Mouse (Mus musculus) liver, embryonic 14.5 days (tissue): ENCODE measurements around the gene Tmco1. TPM values are rescaled to one million over a fixed set of nuclear protein-coding genes. Genes with fewer than 3 reads are reported as not detected.

Source experiments
- ATAC-seq: fragments of 200-750 bp; cut with Nextera tagmentation; 2 replicates; pipeline ENCODE4 v1.8.0; 2017; ENCODE audit warnings: moderate number of reproducible peaks, mild to moderate bottlenecking, moderate library complexity; ENCODE audit not compliant: insufficient read depth
- DNase-seq, 3 experiments: peaks; one replicate each; pipeline ENCODE4 v3.0.0-alpha.2; 2012 to 2013; ENCODE audit warnings: low read depth in 3 of 3, low spot score in 3 of 3
- H3K27ac ChIP-seq: fragments of 300-500 bp; sonication (generic); 2 replicates; pipeline ENCODE4 v1.5.1; 2014; ENCODE audit warnings: moderate library complexity, mild to moderate bottlenecking, control low read depth, inconsistent platforms
- H3K27me3 ChIP-seq: fragments of 300-500 bp; sonication (generic); 2 replicates; pipeline ENCODE4 v1.6.1; 2014; ENCODE audit warnings: mild to moderate bottlenecking, low read length, moderate library complexity; ENCODE audit not compliant: control insufficient read depth, insufficient read depth
- H3K36me3 ChIP-seq: fragments of 300-500 bp; sonication (generic); replicated peaks from 2 replicates; pipeline ENCODE4 v1.6.1; 2014; ENCODE audit warnings: low read depth; ENCODE audit not compliant: control insufficient read depth, insufficient read depth
- H3K4me1 ChIP-seq, 2 experiments: fragments of 200-500 bp in 1 of 2; fragments of 300-500 bp in 1 of 2; sonication (generic) in 1 of 2; replicated peaks; 2 replicates each; pipeline ENCODE4 v1.6.1; 2012 to 2014; ENCODE audit warnings: antibody characterized with exemption in 1 of 2, inconsistent platforms in 1 of 2, low read length in 1 of 2; ENCODE audit not compliant: control insufficient read depth in 2 of 2, insufficient read depth in 2 of 2
- H3K4me2 ChIP-seq: fragments of 300-500 bp; sonication (generic); 2 replicates; pipeline ENCODE4 v1.6.1; 2014; ENCODE audit warnings: low read depth, mild to moderate bottlenecking, control low read depth, moderate library complexity
- H3K4me3 ChIP-seq, 2 experiments: fragments of 200-500 bp in 1 of 2; fragments of 300-500 bp in 1 of 2; sonication (generic) in 1 of 2; 2 replicates each; pipeline ENCODE4 v1.5.1; 2012 to 2014; ENCODE audit warnings: low read depth in 2 of 2, low read length in 2 of 2, mild to moderate bottlenecking in 2 of 2, control low read depth in 1 of 2, inconsistent platforms in 1 of 2, moderate library complexity in 1 of 2; ENCODE audit not compliant: insufficient read depth in 1 of 2
- H3K9ac ChIP-seq: fragments of 300-500 bp; sonication (generic); replicated peaks from 2 replicates; pipeline ENCODE4 v1.6.1; 2014; ENCODE audit warnings: mild to moderate bottlenecking, control low read depth, moderate library complexity
- H3K9me3 ChIP-seq: fragments of 300-500 bp; sonication (generic); 2 replicates; pipeline ENCODE4 v1.6.1; 2016; ENCODE audit warnings: low read length, mixed read lengths; ENCODE audit not compliant: control insufficient read depth
- CTCF ChIP-seq: IDR thresholded peaks from 2 replicates; pipeline ENCODE4 v1.5.1; 2016; ENCODE audit warnings: antibody characterized with exemption, low read depth, control low read depth
- EP300 ChIP-seq: IDR thresholded peaks from 2 replicates; pipeline ENCODE4 v1.6.1; 2016; ENCODE audit warnings: antibody characterized with exemption, low read depth
- WGBS: fragments of 180-500 bp; shearing (Covaris S2); extraction: QIAGEN DNeasy Blood & Tissue Kit; methylation state at CpG from one replicate; pipeline ENCODE4 v1.1.7; 2014; ENCODE audit not compliant: insufficient replicate concordance; 5-methylcytosine and 5-hydroxymethylcytosine counted together
- polyA plus RNA-seq, 2 experiments: library from polyadenylated mRNA; depleted of rRNA in 1 of 2; stranded (reverse) in 1 of 2; unstranded in 1 of 2; fragments of >200 nt; fragmentation: Nextera tagmentation in 1 of 2; extraction: Ambion mirVana in 1 of 2; gene quantifications; 2 replicates each; pipeline versions ENCODE4 v1.2.1 to v1.2.3; 2012 to 2014

Gene Tmco1
- polyA plus RNA-seq, 2 experiments: 43.4 to 64.1 TPM

DNA sequence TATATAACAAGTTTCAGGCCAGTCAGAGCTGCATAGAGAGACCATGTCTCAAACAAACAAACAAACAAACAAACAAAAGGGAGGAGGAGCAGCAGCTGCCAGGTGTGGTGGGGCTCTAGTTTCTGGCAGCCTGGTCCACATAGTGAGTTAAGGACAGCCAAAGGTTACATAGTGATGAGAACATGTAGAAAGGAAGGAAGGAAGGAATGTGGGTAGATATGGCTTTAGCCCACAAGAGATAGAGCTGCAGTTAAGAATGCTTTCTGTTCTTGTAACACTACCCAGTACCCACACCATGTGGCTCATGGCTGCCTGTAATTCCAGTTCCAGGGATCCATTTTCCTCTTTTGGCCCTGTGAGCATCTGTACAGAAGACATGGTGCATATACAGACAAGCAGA lies 4.2 kb downstream of the Tmco1 start:
- Histone ChIP-seq H3K27ac (no peak overlapping the region), H3K9ac (no peak overlapping the region), H3K4me1 (peaks cover 7% of the 10 kb centered on the region in 2 experiments), H3K27me3 (no peaks in the 10 kb centered on the region), H3K4me2 (no peak overlapping the region), H3K9me3 (no peaks in the 10 kb centered on the region), H3K36me3 (peaks cover 20% of the 10 kb centered on the region), H3K4me3 (no peak overlapping the region)
- no peak for DNase-seq
- no peak for TF ChIP-seq CTCF
- TF ChIP-seq EP300: no peak
- no peak for ATAC-seq

DNA sequence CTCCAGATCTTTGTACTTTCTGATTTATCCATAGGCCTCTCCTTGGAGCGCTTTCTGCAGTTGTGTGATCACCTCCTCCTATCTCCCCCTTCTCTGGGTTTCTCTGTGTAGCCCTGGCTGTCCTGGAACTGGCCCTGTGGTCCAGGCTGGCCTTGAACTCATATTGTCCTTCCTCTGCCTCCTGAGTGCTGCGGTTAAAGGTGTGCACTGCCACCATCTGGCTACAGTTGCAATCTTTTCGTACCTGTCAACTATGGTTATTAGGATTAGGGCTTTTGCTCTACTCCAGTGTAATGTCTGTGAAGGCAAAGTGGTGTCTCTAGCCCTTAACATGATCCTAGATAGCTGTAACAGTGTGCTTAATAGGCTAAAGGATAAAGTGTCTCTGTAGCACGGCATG lies 5.0 kb downstream of the Tmco1 start:
- no peak for ATAC-seq
- 75% methylated on average over 4 of the region's 4 CpGs for WGBS
- Histone ChIP-seq H3K9me3 (no peaks in the 10 kb centered on the region), H3K4me3 (no peak overlapping the region), H3K4me2 (no peak overlapping the region), H3K27ac (no peak overlapping the region), H3K27me3 (no peaks in the 10 kb centered on the region), H3K36me3 (peaks cover 23% of the 10 kb centered on the region), H3K9ac (no peak overlapping the region), H3K4me1 (peaks cover 4 to 7% of the 10 kb centered on the region in 2 experiments)
- TF ChIP-seq CTCF (peak; percentile 39), EP300 (no peak)
- no peak for DNase-seq

DNA sequence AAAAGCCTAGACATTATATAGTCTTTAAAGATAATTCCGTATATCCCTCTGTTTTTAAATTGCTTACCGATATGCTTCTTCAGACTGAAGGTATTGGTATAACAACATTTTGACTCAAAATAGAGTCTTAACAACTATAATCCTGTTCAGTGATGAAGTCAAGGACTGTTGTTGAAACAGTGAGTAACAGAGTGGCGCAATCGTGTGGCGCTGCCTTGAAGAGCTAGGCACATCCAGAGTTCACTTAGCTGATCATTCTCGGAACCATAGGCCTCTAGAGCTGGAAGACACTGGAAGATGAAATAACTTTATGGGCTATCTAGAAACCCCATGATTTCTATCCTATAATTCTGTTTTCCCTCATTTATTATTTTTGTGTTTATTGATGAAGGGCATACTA lies 13.5 kb downstream of the Tmco1 start:
- no peak overlapping the region for H3K4me3 ChIP-seq
- no peak for ATAC-seq
- no peak for DNase-seq
- no peak overlapping the region for H3K27ac ChIP-seq
- H3K36me3 ChIP-seq: peaks cover 46% of the 10 kb centered on the region
- WGBS: 84% methylated on average over 6 of the region's 6 CpGs
- TF ChIP-seq CTCF: no peak
- no peaks in the 10 kb centered on the region for H3K4me1 ChIP-seq
- no peaks in the 10 kb centered on the region for H3K9me3 ChIP-seq
- no peaks in the 10 kb centered on the region for H3K27me3 ChIP-seq
- no peak overlapping the region for H3K4me2 ChIP-seq
- no peak overlapping the region for H3K9ac ChIP-seq

DNA sequence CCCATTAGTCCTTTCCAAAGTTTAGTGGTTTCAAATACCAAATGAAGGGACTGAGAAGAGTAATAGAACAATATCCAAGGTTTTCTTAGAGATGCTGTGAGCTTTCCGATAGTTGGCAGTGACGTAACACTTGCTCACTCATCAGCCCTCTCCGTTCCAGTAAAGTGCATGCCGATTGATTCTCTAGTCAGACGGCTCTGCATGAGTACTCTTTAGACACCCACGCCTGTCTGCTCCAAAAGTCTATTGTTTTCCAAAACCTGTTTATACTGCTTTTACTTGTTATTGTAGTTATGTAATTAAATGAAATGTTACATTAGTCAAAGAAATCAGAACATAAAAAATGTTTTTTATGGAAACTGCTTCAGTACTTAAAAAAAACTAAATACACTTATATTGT lies 20.6 kb downstream of the Tmco1 start:
- no peak overlapping the region for H3K9ac ChIP-seq
- H3K27ac ChIP-seq: no peak overlapping the region
- ATAC-seq (no peak), DNase-seq (no peak)
- H3K4me2 ChIP-seq: no peak overlapping the region
- H3K4me3 ChIP-seq: no peak overlapping the region
- H3K27me3 ChIP-seq: no peaks in the 10 kb centered on the region
- TF ChIP-seq CTCF (no peak), EP300 (no peak)
- 83% methylated on average over 6 of the region's 6 CpGs for WGBS
- peaks cover 26% of the 10 kb centered on the region for H3K36me3 ChIP-seq
- H3K9me3 ChIP-seq: no peaks in the 10 kb centered on the region
- no peaks in the 10 kb centered on the region for H3K4me1 ChIP-seq

DNA sequence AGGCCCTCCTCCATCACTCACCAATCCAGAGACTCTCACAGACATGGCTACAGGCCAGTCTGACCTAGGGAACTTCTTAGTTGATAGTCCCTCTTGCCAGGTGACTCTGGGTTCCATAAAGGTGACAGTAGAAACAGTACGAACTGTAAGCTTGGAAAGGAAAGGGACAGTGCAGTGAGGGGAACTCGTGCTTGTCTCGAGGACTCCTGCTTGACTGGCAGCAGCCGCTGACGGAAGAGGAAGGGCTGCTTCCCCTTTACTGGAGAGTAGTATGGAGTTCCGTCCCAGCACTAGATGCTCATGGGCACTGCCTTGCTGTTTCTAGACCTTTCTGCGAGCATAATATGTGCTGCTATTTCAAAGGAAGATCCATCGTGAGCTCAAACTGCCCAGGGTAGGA lies 22.9 kb downstream of the Tmco1 start:
- no peak overlapping the region for H3K27ac ChIP-seq
- no peak overlapping the region for H3K4me2 ChIP-seq
- 53% methylated on average over 8 of the region's 8 CpGs for WGBS
- H3K9me3 ChIP-seq: no peaks in the 10 kb centered on the region
- TF ChIP-seq EP300 (no peak), CTCF (no peak)
- peaks cover 21% of the 10 kb centered on the region for H3K36me3 ChIP-seq
- H3K4me1 ChIP-seq: no peaks in the 10 kb centered on the region
- DNase-seq (no peak), ATAC-seq (peak; percentile 23; the same call in 1 of the 2 replicates)
- no peak overlapping the region for H3K4me3 ChIP-seq
- no peak overlapping the region for H3K9ac ChIP-seq
- H3K27me3 ChIP-seq: no peaks in the 10 kb centered on the region

DNA sequence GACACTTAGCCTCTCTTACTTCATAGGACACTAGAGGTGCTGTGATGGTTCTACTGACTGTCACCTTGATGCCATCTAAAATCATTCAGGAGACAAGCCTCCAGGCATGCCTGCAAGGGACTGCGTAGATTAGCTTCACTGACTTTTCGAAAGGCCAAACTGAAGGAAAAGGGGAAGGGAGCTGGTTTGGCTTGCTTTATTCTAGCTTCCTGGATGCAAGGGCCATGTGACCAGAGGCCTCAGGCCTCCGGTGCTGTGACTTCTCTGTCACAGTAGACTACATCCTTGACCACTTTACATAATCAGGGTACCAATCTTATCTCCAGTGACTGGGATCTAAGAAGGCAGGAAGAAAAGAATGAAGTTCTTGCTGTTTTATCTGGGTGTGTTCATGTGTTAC lies 28.2 kb downstream of the Tmco1 start:
- H3K9ac ChIP-seq: no peak overlapping the region
- DNase-seq: no peak

More for the DNA sequence above, 28.2 kb downstream of the Tmco1 start:
- 64% methylated on average over 3 of the region's 3 CpGs for WGBS
- Histone ChIP-seq H3K27ac (no peak overlapping the region), H3K27me3 (no peaks in the 10 kb centered on the region), H3K4me2 (no peak overlapping the region), H3K4me3 (no peak overlapping the region), H3K4me1 (peaks cover 2 to 12% of the 10 kb centered on the region in 2 experiments; a peak in 3 of 4 replicates), H3K9me3 (no peaks in the 10 kb centered on the region), H3K36me3 (peaks cover 2% of the 10 kb centered on the region)
- TF ChIP-seq EP300 (no peak), CTCF (no peak)
- no peak for ATAC-seq
